Mouse (Mus musculus) ES-Bruce4 (cell line): Measurements from ENCODE around the gene Ang2.

Source experiments
- CTCF ChIP-seq: IDR thresholded peaks from one replicate; pipeline ENCODE4 v1.8.1; 2011; ENCODE audit warnings: low read depth, low read length
- EP300 ChIP-seq: IDR thresholded peaks from 2 replicates; pipeline ENCODE4 v1.6.1; 2011; ENCODE audit warnings: low read depth, low read length; ENCODE audit not compliant: insufficient read depth
- POLR2A ChIP-seq: IDR thresholded peaks from one replicate; pipeline ENCODE4 v1.8.1; 2011; ENCODE audit warnings: low read length; ENCODE audit not compliant: insufficient read depth

- TF ChIP-seq CTCF (no peak), POLR2A (no peak), EP300 (no peak)
These were observed 3.3 kb downstream of the Ang2 start for GRCm38 (mm10) chr14:51195681-51196080.
